Mouse (Mus musculus): ENCODE measurements at regions not wholly inside any gene's neighbourhood (a gene's known extent, or its start where the extent isn't known, plus 50 kb on each side); places are given as distances from the start of the nearest gene placed in this dataset.

DNA sequence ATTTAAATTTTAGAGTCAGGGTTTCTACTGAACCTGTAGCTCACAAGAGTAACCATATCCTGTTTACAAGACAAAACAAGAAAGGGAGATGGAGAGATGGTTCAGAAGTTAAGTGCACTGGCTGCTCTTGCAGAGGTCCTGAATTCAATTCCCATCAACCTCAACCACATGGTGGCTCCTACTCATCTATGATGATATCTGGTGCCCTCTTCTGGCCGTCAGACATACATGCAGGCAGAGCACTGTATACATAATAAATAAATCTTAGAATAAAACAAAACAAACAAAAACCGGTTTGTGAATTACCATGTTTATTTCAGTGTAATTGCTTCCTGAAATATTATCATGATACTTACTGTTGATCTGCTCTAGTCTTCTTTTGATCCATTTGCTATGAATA lies 845.4 kb downstream of the Pcdh18 start:
- Histone ChIP-seq H3K36me3 (ENCODE audit: insufficient read depth, low read length) (no peaks in the 10 kb centered on the region), H3K9me3 (replicated peaks; ENCODE audit: low read length) (no peaks in the 10 kb centered on the region), H3K27ac (no peak overlapping the region), H3K4me2 (ENCODE audit: low read length) (no peak overlapping the region), H3K4me1 (replicated peaks; ENCODE audit: insufficient read depth, low read length) (no peaks in the 10 kb centered on the region), H3K9ac (ENCODE audit: low read depth, low read length) (no peak overlapping the region), H3K4me3 (replicated peaks; ENCODE audit: low read depth, low read length) (no peak overlapping the region), H3K27me3 (ENCODE audit: insufficient read depth, low read length) (no peaks in the 10 kb centered on the region)
- 49% methylated on average over 2 of the region's 2 CpGs for WGBS
- DNase-seq (ENCODE audit: low spot score) (no peak), ATAC-seq (replicated peaks; ENCODE audit: low FRiP score, low read depth) (no peak)
- peak; percentile 48; the same call in 1 of the 2 replicates for TF ChIP-seq CTCF (IDR thresholded peaks at IDR 0.05; ENCODE audit: low read depth)

DNA sequence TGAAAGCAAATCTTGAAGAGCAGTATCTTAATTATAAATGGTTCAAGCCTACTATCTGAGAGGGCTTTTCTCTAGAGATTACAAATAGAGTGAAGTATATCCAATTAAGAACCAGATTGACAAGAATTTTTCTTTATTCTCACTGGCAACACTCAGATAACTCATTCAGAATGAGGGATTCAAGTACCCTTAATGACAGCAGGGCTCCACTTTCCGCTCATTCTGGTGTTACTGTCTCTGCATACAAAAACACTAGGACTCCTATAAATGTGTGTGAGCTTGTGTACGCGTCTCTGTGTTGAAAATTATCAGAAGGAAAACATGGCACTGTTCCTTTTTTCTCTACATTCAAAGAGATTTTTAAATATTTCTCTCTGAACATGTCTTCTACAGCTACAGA lies 866.7 kb downstream of the Pcdh18 start:
- H3K27ac ChIP-seq: no peak overlapping the region
- TF ChIP-seq CTCF (IDR thresholded peaks at IDR 0.05; ENCODE audit: low read depth): no peak
- H3K4me3 ChIP-seq (replicated peaks; ENCODE audit: low read depth, low read length): no peak overlapping the region
- H3K4me1 ChIP-seq (replicated peaks; ENCODE audit: insufficient read depth, low read length): no peaks in the 10 kb centered on the region
- WGBS: 88% methylated on average over 3 of the region's 3 CpGs
- ATAC-seq (replicated peaks; ENCODE audit: low FRiP score, low read depth) (no peak), DNase-seq (ENCODE audit: low spot score) (no peak)
- H3K9ac ChIP-seq (ENCODE audit: low read depth, low read length): no peak overlapping the region
- H3K4me2 ChIP-seq (ENCODE audit: low read length): no peak overlapping the region
- H3K27me3 ChIP-seq (ENCODE audit: insufficient read depth, low read length): no peaks in the 10 kb centered on the region
- no peaks in the 10 kb centered on the region for H3K36me3 ChIP-seq (ENCODE audit: insufficient read depth, low read length)
- H3K9me3 ChIP-seq (replicated peaks; ENCODE audit: low read length): no peaks in the 10 kb centered on the region

DNA sequence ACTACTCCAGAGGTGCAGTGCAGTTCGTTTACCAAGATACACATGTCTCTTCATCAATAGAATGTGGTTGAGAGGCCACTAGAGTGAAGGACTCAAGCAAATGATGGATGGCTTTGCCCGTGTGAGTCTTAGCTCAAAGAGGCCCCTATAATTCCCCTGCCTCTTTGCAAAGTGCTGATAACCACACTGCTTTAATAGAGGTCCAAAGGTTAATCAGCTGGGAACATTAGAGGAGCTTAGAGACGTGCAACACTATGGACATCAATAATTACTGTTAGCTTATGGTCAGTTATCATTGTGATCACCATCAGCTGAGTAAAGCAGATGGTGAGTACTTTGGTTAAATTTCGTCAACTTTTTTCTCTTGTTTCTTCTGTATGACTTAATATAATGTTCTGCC lies 869.2 kb downstream of the Pcdh18 start:
- 37% methylated on average over 4 of the region's 4 CpGs for WGBS
- ATAC-seq (replicated peaks; ENCODE audit: low FRiP score, low read depth): no peak

DNA sequence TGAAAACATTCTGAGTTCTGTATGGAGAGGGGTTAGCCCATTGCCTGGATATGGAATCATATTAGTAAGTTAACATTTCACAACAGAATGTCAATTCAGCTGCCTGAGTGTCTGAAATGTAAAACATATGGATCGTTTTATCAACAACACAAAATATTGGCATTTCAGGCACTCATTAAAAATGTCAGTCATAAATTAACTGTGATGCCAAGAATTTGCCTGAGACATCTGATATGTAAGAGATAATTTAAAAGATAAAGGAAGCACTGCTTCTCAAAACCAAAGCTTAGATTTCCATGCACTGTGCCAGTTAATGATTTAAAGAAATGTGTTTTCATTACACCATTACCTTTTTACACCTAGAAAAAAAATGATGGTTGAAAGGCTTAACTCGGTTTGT lies 887.6 kb downstream of the Pcdh18 start:
- DNase-seq (ENCODE audit: low spot score): no peak
- WGBS: 57% methylated on average over 2 of the region's 2 CpGs
- no peak for TF ChIP-seq CTCF (IDR thresholded peaks at IDR 0.05; ENCODE audit: low read depth)
- Histone ChIP-seq H3K4me1 (replicated peaks; ENCODE audit: insufficient read depth, low read length) (no peaks in the 10 kb centered on the region), H3K9me3 (replicated peaks; ENCODE audit: low read length) (no peaks in the 10 kb centered on the region), H3K4me2 (ENCODE audit: low read length) (no peak overlapping the region), H3K36me3 (ENCODE audit: insufficient read depth, low read length) (no peaks in the 10 kb centered on the region), H3K27me3 (ENCODE audit: insufficient read depth, low read length) (no peaks in the 10 kb centered on the region), H3K27ac (no peak overlapping the region), H3K4me3 (replicated peaks; ENCODE audit: low read depth, low read length) (no peak overlapping the region), H3K9ac (ENCODE audit: low read depth, low read length) (no peak overlapping the region)
- no peak for ATAC-seq (replicated peaks; ENCODE audit: low FRiP score, low read depth)

More for the DNA sequence above, 869.2 kb downstream of the Pcdh18 start:
- Histone ChIP-seq H3K4me3 (replicated peaks; ENCODE audit: low read depth, low read length) (no peak overlapping the region), H3K27me3 (ENCODE audit: insufficient read depth, low read length) (no peaks in the 10 kb centered on the region), H3K4me2 (ENCODE audit: low read length) (no peak overlapping the region), H3K36me3 (ENCODE audit: insufficient read depth, low read length) (no peaks in the 10 kb centered on the region), H3K27ac (no peak overlapping the region), H3K9ac (ENCODE audit: low read depth, low read length) (no peak overlapping the region), H3K4me1 (replicated peaks; ENCODE audit: insufficient read depth, low read length) (no peaks in the 10 kb centered on the region), H3K9me3 (replicated peaks; ENCODE audit: low read length) (no peaks in the 10 kb centered on the region)
- no peak for TF ChIP-seq CTCF (IDR thresholded peaks at IDR 0.05; ENCODE audit: low read depth)
- DNase-seq (ENCODE audit: low spot score): no peak

DNA sequence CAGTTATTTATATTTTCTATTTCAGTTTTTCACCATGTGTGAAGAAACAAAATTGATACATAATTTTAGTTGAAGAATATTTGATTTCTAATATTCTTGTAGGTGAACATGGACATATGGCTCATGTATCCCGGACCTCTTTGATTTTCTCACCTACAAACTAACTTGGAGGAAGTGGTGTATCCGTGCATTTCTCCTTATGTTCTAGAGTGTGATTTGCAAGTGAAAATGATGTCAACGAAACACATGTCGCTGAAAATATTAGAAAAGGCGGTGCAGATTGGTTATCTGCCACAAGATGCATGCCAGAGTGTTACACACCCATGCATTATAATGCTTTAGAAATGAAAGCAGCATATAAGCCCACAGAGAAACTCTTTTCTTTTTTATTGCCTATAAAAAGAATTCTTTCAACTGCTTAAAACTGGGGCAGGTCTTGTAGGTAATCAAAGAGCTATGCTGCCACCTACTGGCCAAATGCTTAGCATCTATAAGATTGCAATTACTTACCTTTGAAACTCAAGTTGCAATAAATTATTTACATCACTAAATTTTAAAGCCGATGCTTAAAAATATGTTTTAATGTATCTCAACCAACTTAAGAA lies 911.0 kb downstream of the Pcdh18 start:
- ATAC-seq (replicated peaks; ENCODE audit: low FRiP score, low read depth) (no peak), DNase-seq (ENCODE audit: low spot score) (peak; percentile 86)
- no peak overlapping the region for H3K27ac ChIP-seq
- H3K27me3 ChIP-seq (ENCODE audit: insufficient read depth, low read length): no peaks in the 10 kb centered on the region
- H3K36me3 ChIP-seq (ENCODE audit: insufficient read depth, low read length): no peaks in the 10 kb centered on the region
- no peak overlapping the region for H3K9ac ChIP-seq (ENCODE audit: low read depth, low read length)
- peak; percentile 80 for TF ChIP-seq CTCF (IDR thresholded peaks at IDR 0.05; ENCODE audit: low read depth)
- 42% methylated on average over 6 of the region's 6 CpGs for WGBS
- H3K4me1 ChIP-seq (replicated peaks; ENCODE audit: insufficient read depth, low read length): no peaks in the 10 kb centered on the region
- H3K9me3 ChIP-seq (replicated peaks; ENCODE audit: low read length): no peaks in the 10 kb centered on the region
- H3K4me3 ChIP-seq (replicated peaks; ENCODE audit: low read depth, low read length): no peak overlapping the region
- H3K4me2 ChIP-seq (ENCODE audit: low read length): no peak overlapping the region

DNA sequence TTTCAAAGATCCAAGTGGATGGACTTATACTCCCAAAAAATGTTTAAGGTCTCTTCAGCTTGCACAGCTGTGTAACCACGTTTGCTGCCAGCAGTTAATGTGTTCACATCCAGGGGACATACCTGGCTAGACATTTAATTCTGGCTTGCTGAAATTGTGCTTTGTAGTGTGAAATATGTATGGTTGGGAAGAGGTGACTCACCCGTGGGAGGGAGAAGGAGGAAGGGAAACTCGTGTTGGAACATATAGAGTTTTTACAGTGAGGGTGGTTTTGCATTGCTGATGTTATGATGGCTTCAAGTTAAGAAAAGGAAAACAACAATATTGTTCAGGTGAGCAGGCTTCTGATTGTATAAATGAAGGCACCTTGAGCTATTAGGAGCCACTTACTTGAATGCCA lies 916.4 kb downstream of the Pcdh18 start:
- no peaks in the 10 kb centered on the region for H3K4me1 ChIP-seq (replicated peaks; ENCODE audit: insufficient read depth, low read length)
- ATAC-seq (replicated peaks; ENCODE audit: low FRiP score, low read depth) (no peak), DNase-seq (ENCODE audit: low spot score) (no peak)
- no peaks in the 10 kb centered on the region for H3K36me3 ChIP-seq (ENCODE audit: insufficient read depth, low read length)
- H3K27me3 ChIP-seq (ENCODE audit: insufficient read depth, low read length): no peaks in the 10 kb centered on the region
- H3K9me3 ChIP-seq (replicated peaks; ENCODE audit: low read length): no peaks in the 10 kb centered on the region
- H3K9ac ChIP-seq (ENCODE audit: low read depth, low read length): no peak overlapping the region
- WGBS: 45% methylated on average over 3 of the region's 3 CpGs
- no peak overlapping the region for H3K27ac ChIP-seq
- H3K4me3 ChIP-seq (replicated peaks; ENCODE audit: low read depth, low read length): no peak overlapping the region
- no peak overlapping the region for H3K4me2 ChIP-seq (ENCODE audit: low read length)
- no peak for TF ChIP-seq CTCF (IDR thresholded peaks at IDR 0.05; ENCODE audit: low read depth)

DNA sequence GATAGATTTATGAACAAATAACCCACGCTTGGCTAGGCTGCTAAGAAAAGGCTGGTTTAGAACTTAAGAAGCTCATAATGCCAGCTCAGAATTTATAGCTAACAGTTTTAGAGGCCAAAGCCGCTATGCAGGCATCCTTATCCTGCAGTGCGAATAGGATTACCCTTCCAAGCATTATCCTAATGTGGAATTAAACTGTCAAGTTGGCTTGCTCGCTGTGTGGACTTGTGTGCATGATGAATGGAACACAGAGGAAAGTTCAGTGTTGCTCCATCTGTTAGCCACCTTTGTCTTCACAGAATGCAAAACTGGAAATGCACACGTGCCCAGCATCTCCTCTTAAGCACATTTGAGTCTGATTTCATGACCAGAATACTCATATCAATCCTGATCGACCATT lies 933.8 kb downstream of the Pcdh18 start:
- Histone ChIP-seq H3K27ac (no peak overlapping the region), H3K27me3 (ENCODE audit: insufficient read depth, low read length) (no peaks in the 10 kb centered on the region), H3K36me3 (ENCODE audit: insufficient read depth, low read length) (no peaks in the 10 kb centered on the region), H3K4me2 (ENCODE audit: low read length) (no peak overlapping the region), H3K4me1 (replicated peaks; ENCODE audit: insufficient read depth, low read length) (no peaks in the 10 kb centered on the region), H3K9ac (ENCODE audit: low read depth, low read length) (no peak overlapping the region), H3K4me3 (replicated peaks; ENCODE audit: low read depth, low read length) (no peak overlapping the region), H3K9me3 (replicated peaks; ENCODE audit: low read length) (no peaks in the 10 kb centered on the region)
- DNase-seq (ENCODE audit: low spot score) (no peak), ATAC-seq (replicated peaks; ENCODE audit: low FRiP score, low read depth) (no peak)
- no peak for TF ChIP-seq CTCF (IDR thresholded peaks at IDR 0.05; ENCODE audit: low read depth)
- WGBS: 31% methylated on average over 6 of the region's 6 CpGs
